Mouse (Mus musculus): ENCODE results near the gene Usp43.

GRCm38 (mm10) chr11:67865100-67865499 is 56.9 kb downstream of the Usp43 start:
- no peak for TF ChIP-seq CTCF (IDR thresholded peaks at IDR 0.05; ENCODE audit: low read depth, low read length)
- no peak for TF ChIP-seq POLR2A (IDR thresholded peaks at IDR 0.05; ENCODE audit: borderline replicate concordance, low read depth, low read length)
